Mouse (Mus musculus) 3T3-L1 (cell line): ENCODE results near the gene Fcgr1.
"Not testable (repeated sequence)": the region's sequence is repeated elsewhere in the genome, so short reads cannot be mapped to it uniquely, and the experiment has no call there.

Experiments
- DNase-seq: peaks from one replicate; pipeline ENCODE4 v3.0.0-alpha.2; 2015; ENCODE audit warnings: low read depth, low spot score

Gene Fcgr1

GRCm38 (mm10) chr3:96293787-96294186 is at the start of gene Fcgr1:
Fcgr1 (minus strand) TSS chr3:96293969.
- no peak for DNase-seq

DNA sequence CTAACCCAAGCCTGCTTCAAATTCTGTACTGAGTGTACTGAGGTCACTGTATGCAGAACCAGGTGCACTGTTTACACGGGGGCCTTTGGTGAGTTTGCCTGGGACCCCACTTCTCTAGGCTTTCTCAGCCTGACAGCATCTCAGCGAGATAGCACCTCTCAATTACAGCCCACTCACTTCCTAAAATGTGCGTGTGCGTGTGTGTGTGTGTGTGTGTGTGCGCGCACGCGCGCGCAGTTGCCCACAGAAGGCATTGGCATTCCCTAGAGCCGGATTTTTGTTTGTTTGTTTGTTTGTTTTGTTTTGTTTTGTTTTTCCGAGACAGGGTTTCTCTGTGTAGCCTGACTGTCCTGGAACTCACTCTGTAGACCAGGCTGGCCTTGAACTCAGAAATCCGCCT is 48.9 kb upstream of the Fcgr1 start:
- DNase-seq = not testable (repeated sequence)

DNA sequence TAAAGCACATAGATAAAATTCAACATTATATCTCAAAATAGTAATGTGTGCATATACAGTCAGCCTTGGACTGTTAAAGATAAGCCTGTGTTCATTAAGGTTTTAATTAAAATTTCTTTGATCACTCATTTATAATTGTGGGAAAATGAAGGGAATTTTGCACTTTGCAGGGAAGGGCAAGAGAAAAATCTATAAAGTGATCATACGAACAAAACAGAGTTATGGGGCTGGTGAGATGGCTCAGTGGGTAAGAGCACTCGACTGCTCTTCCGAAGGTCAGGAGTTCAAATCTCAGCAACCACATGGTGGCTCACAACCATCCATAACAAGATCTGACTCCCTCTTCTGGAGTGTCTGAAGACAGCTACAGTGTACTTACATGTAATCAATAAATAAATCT is 48.3 kb upstream of the Fcgr1 start:
- not testable (repeated sequence) for DNase-seq

- peak; percentile 85 for DNase-seq
Measured at GRCm38 (mm10) chr3:96340611-96341312, 47.0 kb upstream of the Fcgr1 start.

DNA sequence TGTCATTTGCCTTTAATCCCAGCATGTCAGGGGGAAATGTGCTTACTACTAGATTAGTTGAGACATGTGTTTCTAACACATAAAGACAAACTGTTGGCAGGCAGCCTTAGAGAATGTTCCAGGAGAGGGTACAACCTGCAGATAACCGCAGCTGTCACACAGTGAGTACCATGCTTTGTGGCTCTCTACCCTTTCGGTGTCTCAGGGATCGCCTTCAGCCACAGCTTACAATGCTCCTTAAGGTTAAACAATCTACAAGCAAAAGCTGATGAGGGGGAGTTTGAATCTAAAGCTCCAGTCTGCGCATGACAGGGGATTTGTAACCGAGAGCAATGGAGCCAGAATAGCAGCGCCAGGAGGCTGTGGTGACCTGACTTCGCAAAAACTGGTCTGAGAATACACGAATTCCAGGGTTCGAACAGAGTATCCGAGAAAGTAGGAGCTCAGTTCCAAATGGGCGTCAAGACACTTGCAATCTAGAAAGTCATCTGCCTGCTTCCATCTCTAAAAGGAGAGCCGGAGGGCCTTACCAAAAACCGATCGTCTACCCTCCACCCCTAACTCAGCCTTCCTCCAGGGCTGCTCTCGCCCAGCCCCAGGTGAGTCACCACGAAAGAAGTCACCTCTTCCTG is 45.2 kb upstream of the Fcgr1 start:
- no peak for DNase-seq

DNA sequence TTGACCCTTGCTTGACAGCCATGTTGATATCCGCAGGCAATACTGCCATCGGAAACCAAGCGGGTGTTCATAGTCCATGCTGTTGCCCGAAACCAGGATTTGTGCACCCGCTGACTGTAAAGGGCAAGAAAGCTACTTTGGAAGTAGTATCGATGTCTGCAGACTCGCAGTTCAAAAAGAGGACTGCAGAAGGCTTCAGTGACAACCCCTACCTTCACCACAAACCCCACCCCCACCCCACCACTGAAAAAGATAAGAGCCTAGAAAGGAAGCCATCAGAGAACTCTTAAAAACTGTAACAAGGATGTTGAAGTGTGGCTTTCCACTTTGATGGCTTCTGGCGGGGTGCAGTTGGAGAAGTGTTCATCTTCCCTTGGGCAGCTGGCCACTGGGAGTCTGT is 44.3 kb upstream of the Fcgr1 start:
- DNase-seq = no peak

- no peak for DNase-seq
Measured at GRCm38 (mm10) chr3:96337269-96337668, 43.5 kb upstream of the Fcgr1 start.

- no peak for DNase-seq
Measured at GRCm38 (mm10) chr3:96336636-96337035, 42.9 kb upstream of the Fcgr1 start.

GRCm38 (mm10) chr3:96335591-96335990 is 41.8 kb upstream of the Fcgr1 start:
- no peak for DNase-seq

- DNase-seq = no peak
Measured at GRCm38 (mm10) chr3:96335163-96335550, 41.4 kb upstream of the Fcgr1 start.

- DNase-seq = no peak
Measured at GRCm38 (mm10) chr3:96334175-96335162, 40.7 kb upstream of the Fcgr1 start.

GRCm38 (mm10) chr3:96333396-96334174 is 39.8 kb upstream of the Fcgr1 start:
- DNase-seq = no peak

- DNase-seq = no peak
Measured at GRCm38 (mm10) chr3:96332631-96333395, 39.0 kb upstream of the Fcgr1 start.

- DNase-seq = no peak
Measured at GRCm38 (mm10) chr3:96332000-96332399, 38.2 kb upstream of the Fcgr1 start.

DNA sequence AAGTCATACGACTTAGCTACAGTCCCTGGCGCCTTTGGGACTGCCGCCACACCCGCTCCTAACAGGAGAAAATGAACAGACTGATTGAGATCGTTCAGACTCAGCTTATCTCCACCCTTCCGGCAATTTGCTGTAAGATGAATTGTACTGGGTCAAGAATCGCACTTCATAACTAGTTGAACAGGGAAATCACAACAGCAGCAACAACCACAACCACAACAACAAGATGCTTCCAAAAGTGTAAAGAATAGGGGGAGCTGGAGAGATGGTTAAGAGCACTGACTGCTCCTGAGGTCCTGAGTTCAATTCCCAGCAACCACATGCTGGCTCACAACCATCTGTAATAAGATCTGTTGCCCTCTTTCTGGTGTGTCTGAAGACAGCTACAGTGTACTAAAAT is 37.7 kb upstream of the Fcgr1 start:
- no peak for DNase-seq

GRCm38 (mm10) chr3:96330603-96331002 is 36.8 kb upstream of the Fcgr1 start:
- DNase-seq = no peak

GRCm38 (mm10) chr3:96330181-96330580 is 36.4 kb upstream of the Fcgr1 start:
- no peak for DNase-seq

DNA sequence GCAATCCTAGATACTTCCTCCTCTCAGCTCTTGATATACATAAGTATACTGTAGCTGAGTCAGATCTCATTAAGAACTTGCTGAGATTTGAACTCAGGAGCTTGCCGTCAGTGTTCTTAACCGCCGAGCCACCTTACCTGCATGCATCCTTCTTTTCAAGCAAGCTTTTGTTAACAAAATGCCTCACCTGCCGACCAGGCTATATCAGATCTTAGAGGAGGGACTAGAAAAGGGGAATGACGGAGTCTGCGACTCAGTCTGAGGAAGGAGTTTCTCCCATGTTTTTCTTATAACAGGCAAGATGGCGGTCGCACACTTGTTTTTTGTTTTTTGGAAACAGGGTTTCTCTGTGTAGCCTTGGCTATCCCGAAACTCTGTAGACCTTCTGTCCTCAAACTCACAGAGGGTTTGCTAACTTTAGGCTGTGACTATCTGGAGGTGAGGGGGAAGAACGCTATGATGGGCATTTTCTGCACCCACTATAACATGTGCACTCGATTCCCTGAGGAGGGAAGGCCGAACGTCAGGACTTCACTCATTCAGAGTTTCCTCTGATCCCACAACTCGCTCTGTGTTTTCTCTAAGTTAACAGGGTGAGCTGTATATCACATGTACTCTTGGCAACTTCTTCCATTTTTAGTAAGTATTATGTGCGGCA is 35.1 kb upstream of the Fcgr1 start:
- no peak for DNase-seq

GRCm38 (mm10) chr3:96328060-96328729 is 34.4 kb upstream of the Fcgr1 start:
- DNase-seq = not testable (repeated sequence)

- no peak for DNase-seq
Measured at GRCm38 (mm10) chr3:96327647-96328046, 33.9 kb upstream of the Fcgr1 start.
